Mouse (Mus musculus): Measurements from ENCODE around the gene Tbcc.

GRCm38 (mm10) chr17:46860120-46860519 lies 30.4 kb upstream of the Tbcc start:
- no peak for TF ChIP-seq MAX (IDR thresholded peaks at IDR 0.05)
- TF ChIP-seq CTCF (IDR thresholded peaks at IDR 0.05; ENCODE audit: control insufficient read depth, insufficient read depth, insufficient read length) = no peak
- TF ChIP-seq USF1 (IDR thresholded peaks at IDR 0.05; ENCODE audit: low read depth) = no peak
